Mouse (Mus musculus) adrenal gland, adult 18-20 months (tissue): ENCODE measurements around the gene Aph1a. TPM values are rescaled to one million over a fixed set of nuclear protein-coding genes. Genes with fewer than 3 reads are reported as not detected.
"Not testable (repeated sequence)": the region's sequence is repeated elsewhere in the genome, so short reads cannot be mapped to it uniquely, and the experiment has no call there.

ENCODE experiments used
- DNase-seq, 2 experiments: peaks; one replicate each; pipeline ENCODE4 v3.0.0; 2021 to 2022; ENCODE audit warnings: low spot score in 2 of 2
- total RNA-seq, 2 experiments: library from RNA; stranded (reverse); gene quantifications; 1 replicate in 1 of 2; 2 replicates in 1 of 2; pipeline ENCODE4 v1.2.3; 2021

Gene Aph1a
- total RNA-seq, 2 experiments from 2014 or later: 103 to 120 TPM

- DNase-seq: peak; percentile 42 to 55
Measured at GRCm38 (mm10) chr3:95906860-95907259, 13.1 kb downstream of the Aph1a start.

- DNase-seq: no peak
Measured at GRCm38 (mm10) chr3:95907613-95908012, 13.8 kb downstream of the Aph1a start.

- no peak for DNase-seq
Measured at GRCm38 (mm10) chr3:95914706-95915105, 20.9 kb downstream of the Aph1a start.

DNA sequence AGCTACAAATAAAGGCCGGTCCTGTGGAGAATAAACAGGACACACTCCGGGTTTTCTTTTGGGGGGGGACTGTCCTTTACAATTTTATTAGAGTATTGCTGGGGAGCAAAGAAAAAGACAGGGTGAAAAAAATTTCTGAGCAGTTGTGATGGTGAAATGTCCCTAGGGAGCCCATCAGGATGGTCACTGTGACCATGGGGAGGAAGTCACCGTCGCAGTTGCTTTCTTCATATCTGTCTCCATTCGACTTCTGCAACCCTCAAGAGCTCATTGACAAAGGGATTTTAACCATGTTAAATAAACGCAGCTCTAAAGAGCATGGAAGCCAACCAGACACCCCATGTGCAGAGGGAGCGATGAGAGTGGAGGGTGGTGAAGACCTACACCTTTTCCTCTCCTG, 23.0 kb downstream of the Aph1a start:
- no peak for DNase-seq

GRCm38 (mm10) chr3:95920532-95920931, 26.8 kb downstream of the Aph1a start:
- DNase-seq: not testable (repeated sequence)

DNA sequence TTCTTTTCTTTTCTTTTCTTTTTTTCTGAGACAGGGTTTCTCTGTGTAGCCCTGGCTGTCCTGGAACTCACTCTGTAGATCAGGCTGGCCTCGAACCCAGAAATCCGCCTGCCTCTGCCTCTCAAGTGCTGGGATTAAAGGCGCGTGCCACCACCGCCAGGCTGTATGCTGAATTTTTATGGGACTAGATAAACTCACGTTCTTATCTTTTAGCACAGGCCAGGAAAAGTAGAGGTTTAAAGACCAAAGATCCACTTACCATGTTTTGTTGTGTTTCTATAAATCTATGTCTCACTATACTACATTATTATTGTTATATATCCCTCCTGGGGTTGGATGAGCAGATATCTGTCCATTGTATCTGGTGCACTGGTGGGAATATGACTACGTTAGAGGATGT, 29.7 kb downstream of the Aph1a start:
- DNase-seq: not testable (repeated sequence)

DNA sequence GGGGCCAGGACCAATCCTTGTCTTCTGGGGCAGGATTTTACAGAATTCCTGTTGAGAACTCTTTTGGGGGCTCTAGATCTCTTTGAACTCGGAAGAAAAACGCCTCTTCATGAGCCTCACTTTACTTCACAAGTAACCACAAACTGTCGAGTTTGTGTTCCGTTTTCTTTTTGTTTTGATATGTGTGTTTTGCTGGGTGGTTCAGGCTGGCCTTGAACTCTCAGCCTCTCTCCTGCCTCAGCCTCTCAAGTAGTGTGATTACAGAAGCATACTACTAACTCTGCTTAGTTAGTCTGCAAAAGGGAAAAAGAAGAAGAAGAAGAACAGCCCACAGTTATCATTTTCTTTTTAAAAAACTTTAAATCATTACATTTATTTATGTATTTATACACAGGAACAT, 30.4 kb downstream of the Aph1a start:
- DNase-seq: no peak

- no peak for DNase-seq
Measured at GRCm38 (mm10) chr3:95925087-95925486, 31.3 kb downstream of the Aph1a start.

- DNase-seq: no peak
Measured at GRCm38 (mm10) chr3:95928261-95928657, 34.5 kb downstream of the Aph1a start.

DNA sequence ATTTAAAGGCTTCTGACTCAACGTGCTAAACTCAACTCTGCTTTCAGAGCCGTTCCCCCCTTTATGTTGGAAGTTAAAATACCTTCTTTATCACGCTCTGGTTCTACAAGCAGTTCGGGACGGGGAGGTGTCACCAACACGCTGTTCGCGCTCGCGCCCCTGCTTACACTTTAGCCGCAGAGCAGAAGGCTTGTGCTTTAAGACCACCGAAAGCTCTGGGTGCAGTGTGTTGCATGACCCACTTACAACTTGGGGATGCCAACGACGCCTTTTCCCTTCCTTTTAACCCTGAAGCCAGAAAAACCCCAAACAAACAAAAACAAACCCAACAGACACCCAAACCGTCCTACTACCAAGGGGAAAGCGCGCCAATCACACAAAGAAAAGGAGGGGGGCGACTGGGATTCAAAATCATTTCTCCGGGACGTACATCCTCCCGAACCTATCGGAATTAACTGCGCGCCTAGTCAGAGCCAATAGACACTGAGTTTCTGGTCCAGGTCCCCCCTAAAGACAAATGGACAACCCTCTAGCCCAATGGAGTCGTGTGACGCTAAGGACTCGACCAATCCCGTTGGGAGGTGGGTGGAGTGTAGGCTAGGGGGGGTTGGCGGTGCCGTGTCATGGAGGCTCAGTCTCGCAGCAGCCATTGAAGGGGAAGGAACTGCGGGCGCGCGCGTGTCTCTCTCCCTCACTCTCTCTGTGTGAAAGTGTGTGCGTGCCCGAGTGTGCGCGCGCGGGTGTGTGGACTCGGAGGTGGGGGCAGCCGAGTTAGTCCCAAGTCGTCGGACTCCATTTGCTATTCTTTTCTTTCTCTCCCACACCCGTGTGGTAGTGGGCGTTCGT, 35.1 kb downstream of the Aph1a start, which contains the start of gene Anp32e:
Anp32e (plus strand) TSS at position 589 of the 846 bp plus-strand sequence.
- peak; percentile 94 to 96 for DNase-seq

GRCm38 (mm10) chr3:95929581-95930470, 36.1 kb downstream of the Aph1a start:
- DNase-seq: peak; percentile 53 to 61

GRCm38 (mm10) chr3:95930471-95930789, 36.7 kb downstream of the Aph1a start:
- DNase-seq: no peak

DNA sequence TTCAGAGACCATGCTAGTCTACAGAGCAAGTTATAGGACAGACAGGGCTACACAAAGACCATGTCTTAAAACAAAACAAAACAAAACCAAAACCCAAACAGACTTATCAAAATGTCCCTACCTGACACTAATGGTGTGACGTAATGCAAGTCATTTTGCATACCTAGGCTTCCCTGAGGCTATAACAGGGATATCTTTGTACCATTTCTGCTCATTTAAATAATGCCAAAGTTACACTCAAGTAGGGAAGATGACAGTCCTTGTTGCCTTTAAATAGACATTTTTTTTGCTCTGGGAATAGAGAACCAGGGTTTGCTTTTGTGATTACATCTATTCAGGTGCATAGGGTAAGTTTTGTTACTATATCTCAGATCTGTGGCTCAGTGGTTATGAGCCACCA, 37.7 kb downstream of the Aph1a start:
- no peak for DNase-seq

- no peak for DNase-seq
Measured at GRCm38 (mm10) chr3:95932157-95932556, 38.4 kb downstream of the Aph1a start.

- DNase-seq: no peak
Measured at GRCm38 (mm10) chr3:95932566-95932965, 38.8 kb downstream of the Aph1a start.

DNA sequence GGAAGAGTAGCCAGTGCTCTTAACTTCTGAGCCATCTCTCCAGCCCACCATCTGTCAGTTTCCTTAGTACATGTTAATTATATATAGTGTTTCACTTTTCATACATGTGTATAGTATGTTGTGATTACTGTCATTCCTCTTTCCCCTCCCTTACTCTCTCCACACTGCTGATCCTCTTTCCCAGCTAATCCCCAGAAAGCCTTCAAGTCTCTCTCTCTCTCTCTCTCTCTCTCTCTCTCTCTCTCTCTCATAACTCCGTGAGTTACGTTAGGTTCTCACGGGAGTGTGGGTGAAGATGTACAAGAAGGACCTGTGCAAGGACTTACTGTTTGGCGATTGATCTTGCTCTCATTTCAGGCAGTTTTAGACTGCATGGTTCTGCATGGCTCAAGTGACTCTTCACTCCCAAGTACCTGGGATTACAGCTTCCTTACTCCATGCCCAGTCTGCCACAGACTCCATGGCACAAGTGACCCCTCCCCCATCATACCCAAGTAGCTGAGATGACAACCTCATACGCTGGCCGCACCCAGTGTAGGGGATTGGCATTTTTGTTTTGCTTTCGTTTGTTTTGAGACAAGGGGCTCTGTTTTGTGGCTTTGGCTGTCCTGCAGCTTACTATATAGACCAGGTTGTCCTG, 39.5 kb downstream of the Aph1a start:
- no peak for DNase-seq

- no peak for DNase-seq
Measured at GRCm38 (mm10) chr3:95934448-95934847, 40.7 kb downstream of the Aph1a start.

GRCm38 (mm10) chr3:95938217-95938616, 44.4 kb downstream of the Aph1a start:
- DNase-seq: no peak

GRCm38 (mm10) chr3:95938835-95939234, 45.1 kb downstream of the Aph1a start:
- no peak for DNase-seq

- no peak for DNase-seq
Measured at GRCm38 (mm10) chr3:95942749-95943148, 49.0 kb downstream of the Aph1a start.

DNA sequence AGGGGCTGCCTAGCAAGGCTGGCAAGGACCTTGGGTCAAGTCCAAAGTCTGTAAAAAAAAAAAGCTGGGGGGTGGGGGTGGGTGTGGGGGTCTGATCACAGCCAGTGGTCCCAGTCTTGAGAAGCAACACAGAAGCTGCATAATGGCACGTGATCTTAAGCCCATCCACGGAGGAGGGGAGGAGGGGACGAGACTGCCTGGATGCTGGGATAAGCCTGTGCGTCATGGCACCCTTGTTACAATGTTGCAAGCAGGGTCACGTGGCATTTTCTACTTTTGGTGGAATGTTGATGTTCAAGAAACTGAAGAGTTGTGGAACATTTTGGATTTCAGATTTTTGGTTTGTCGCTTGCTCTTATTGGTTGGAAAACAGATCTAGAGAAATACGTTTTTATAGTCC, 49.5 kb downstream of the Aph1a start:
- DNase-seq: no peak

GRCm38 (mm10) chr3:95944742-95945141, 51.0 kb downstream of the Aph1a start:
- DNase-seq: no peak
